Mouse (Mus musculus) midbrain, embryonic 10.5 days (tissue): ENCODE data around the gene Thrsp. TPM values are rescaled to one million over a fixed set of nuclear protein-coding genes. Genes with fewer than 3 reads are reported as not detected.

Source experiments
- DNase-seq: peaks from one replicate; pipeline ENCODE4 v3.0.0-alpha.2; 2017; ENCODE audit warnings: low spot score
- H3K27ac ChIP-seq: fragments of 300-500 bp; sonication (generic); replicated peaks from 2 replicates; pipeline ENCODE4 v1.5.1; 2016; ENCODE audit warnings: mild to moderate bottlenecking
- H3K27me3 ChIP-seq: fragments of 300-500 bp; sonication (generic); 2 replicates; pipeline ENCODE4 v1.6.1; 2016; ENCODE audit warnings: low read depth, mild to moderate bottlenecking; ENCODE audit not compliant: poor library complexity, severe bottlenecking
- H3K36me3 ChIP-seq: fragments of 300-500 bp; sonication (generic); 2 replicates; pipeline ENCODE4 v1.6.1; 2016; ENCODE audit warnings: mild to moderate bottlenecking, moderate library complexity
- H3K4me1 ChIP-seq: fragments of 300-500 bp; sonication (generic); 2 replicates; pipeline ENCODE4 v1.6.1; 2016
- H3K4me3 ChIP-seq: fragments of 300-500 bp; sonication (generic); 2 replicates; pipeline ENCODE4 v1.5.1; 2016; ENCODE audit warnings: mild to moderate bottlenecking, moderate library complexity
- H3K9me3 ChIP-seq: fragments of 300-500 bp; sonication (generic); replicated peaks from 2 replicates; pipeline ENCODE4 v1.6.1; 2016; ENCODE audit warnings: mild to moderate bottlenecking
- WGBS: fragments of 180-500 bp; shearing (Covaris S2); methylation state at CpG from one replicate; pipeline ENCODE4 v1.1.7; 2016; 5-methylcytosine and 5-hydroxymethylcytosine counted together
- polyA plus RNA-seq: library from polyadenylated mRNA; unstranded; fragments of >200 nt; fragmentation: Nextera tagmentation; extraction: Ambion mirVana; gene quantifications from 2 replicates; pipeline ENCODE4 v1.2.1, GENCODE M21; 2016

Thrsp gene
- polyA plus RNA-seq, 1 experiment from 2014 or later, result 0.51 TPM

DNA sequence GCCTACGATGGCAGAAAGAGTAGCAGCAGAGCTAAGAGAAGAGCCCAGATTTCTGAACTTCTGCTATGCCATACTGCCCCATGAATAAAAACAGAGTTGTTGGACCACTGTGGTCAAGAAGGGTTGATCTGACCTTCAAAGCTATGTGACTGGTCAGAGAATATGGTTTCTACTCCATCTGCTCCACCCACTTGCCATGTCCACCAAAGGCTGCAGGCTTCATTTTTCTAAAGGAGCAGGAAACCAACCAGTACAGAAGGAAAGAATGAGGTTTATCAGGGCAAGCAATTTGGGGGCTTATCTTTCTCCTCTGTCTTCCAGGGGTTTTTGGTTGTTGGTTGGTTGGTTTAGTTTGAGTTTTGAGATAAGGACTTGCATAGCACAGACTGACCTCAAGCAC lies 3.5 kb downstream of the Thrsp start:
- H3K36me3 ChIP-seq, result peaks cover 38% of the 10 kb centered on the region
- no peak for DNase-seq
- WGBS, result 97% methylated on average over 1 of the region's 1 CpGs
- H3K4me3 ChIP-seq, result no peak overlapping the region
- H3K27ac ChIP-seq, result no peak overlapping the region
- H3K27me3 ChIP-seq, result no peaks in the 10 kb centered on the region
- H3K9me3 ChIP-seq, result no peaks in the 10 kb centered on the region
- H3K4me1 ChIP-seq, result peaks cover 5% of the 10 kb centered on the region; the same call in 1 of the 2 replicates

DNA sequence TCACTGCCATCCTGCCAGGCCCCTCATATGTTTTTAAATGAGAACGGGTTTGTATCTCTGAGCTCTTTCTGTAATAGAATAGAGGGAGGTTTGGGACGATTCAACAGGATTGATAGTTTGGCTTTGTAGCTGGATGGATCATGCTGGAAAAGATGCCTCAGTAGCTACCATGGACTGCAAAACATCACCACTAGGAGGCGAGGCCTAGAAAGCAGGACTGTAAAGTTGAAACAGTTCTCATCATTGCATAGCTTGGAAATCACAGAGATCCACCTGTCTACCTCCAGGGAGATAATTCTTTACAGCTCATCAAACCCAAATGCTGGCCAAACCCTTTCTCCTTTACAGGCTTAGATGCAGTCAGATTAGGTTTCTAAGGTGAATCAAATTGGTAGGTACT lies 6.0 kb downstream of the Thrsp start:
- WGBS, result 78% methylated on average over 3 of the region's 3 CpGs

DNA sequence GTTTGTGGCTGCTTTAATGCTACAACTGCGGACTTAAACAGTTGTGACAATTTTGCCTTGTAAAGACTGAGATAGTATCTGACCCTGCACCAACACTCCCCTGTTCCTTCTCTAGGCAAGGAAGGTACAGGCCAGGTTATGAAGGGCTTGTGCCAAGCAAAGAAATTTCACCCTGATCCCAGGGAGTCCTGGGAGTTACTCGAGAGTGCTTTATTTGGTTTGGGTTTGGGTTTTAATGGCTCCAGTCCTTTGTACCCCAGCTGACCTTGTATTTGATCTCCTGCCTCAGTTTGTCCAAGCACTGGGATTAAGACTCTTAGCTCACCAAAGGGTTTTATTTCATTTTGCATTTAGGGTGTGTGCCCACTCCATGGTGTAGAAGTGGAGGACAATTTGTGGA lies 6.4 kb downstream of the Thrsp start:
- Histone ChIP-seq H3K4me3 (no peak overlapping the region), H3K27ac (no peak overlapping the region), H3K36me3 (peaks cover 64% of the 10 kb centered on the region), H3K9me3 (no peaks in the 10 kb centered on the region), H3K27me3 (no peaks in the 10 kb centered on the region), H3K4me1 (no peaks in the 10 kb centered on the region)
- WGBS, result 93% methylated on average over 2 of the region's 2 CpGs
- DNase-seq, result no peak

More for the DNA sequence above, 6.0 kb downstream of the Thrsp start:
- Histone ChIP-seq H3K27ac (no peak overlapping the region), H3K36me3 (peaks cover 61% of the 10 kb centered on the region), H3K9me3 (no peaks in the 10 kb centered on the region), H3K4me1 (no peaks in the 10 kb centered on the region), H3K4me3 (no peak overlapping the region), H3K27me3 (no peaks in the 10 kb centered on the region)
- DNase-seq, result no peak

DNA sequence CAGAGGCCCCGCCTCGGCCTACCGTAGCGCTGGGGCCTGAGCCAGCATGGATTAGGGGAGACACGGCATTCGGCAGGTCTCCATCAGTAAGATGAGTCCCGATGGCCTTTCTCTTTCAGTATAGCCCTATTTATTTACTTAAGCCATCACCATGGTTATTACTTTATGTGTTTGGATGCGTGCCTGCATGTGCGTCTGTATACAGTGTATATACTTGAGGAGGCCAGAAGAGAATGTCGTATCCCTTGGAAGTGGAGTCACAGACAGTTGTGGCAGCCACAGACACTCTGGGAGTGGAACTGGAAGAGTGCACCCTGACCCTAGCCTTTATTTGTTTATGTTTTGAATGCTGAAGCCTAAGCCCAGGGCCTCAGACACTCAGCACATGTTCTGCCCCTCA lies 10.4 kb downstream of the Thrsp start:
- H3K36me3 ChIP-seq, result peaks cover 84% of the 10 kb centered on the region
- no peak for DNase-seq
- no peaks in the 10 kb centered on the region; the same call in 1 of the 2 replicates for H3K9me3 ChIP-seq
- H3K4me1 ChIP-seq, result no peaks in the 10 kb centered on the region
- H3K27me3 ChIP-seq, result no peaks in the 10 kb centered on the region
- H3K27ac ChIP-seq, result no peak overlapping the region
- 91% methylated on average over 10 of the region's 10 CpGs for WGBS
- no peak overlapping the region for H3K4me3 ChIP-seq

DNA sequence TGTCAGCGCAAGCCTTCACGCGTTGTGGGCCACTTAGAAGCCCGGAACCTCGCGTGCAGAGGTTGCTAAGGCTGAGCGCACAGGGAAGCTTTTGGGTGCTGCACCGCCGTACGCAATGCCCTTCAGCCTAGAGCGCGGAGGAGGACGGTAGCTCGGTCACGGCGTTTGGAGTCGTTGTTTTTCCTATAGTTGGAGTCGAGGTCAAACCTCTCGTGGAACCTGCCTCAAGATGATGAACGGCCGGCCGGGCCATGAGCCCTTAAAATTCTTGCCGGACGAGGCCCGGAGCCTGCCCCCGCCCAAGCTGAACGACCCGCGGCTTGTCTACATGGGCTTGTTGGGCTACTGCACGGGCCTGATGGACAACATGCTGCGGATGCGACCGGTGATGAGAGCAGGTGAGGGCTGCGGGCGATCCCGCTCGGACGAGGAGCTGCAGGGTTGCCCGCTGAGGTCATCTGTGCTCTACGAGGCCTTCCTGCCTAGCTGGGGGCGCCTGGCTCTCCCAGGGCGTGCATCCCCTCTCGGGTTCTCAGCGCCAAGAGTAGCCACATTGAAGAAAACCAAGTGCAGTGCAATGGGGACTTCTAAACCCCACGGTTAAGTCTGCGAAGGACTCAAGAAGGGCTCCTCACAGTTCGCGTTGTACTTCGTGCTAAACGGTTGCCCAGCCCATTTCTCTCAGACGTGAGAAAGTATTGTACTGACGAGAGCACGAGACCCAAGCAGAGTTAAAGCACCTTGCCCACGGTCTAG lies 17.4 kb downstream of the Thrsp start, which contains the start of gene Ndufc2:
TSS of gene Ndufc2 (plus strand) at position 44 of the 756 bp plus-strand sequence.
- Histone ChIP-seq H3K4me1 (peaks cover 26% of the 10 kb centered on the region), H3K36me3 (peaks cover 34% of the 10 kb centered on the region), H3K27me3 (no peaks in the 10 kb centered on the region), H3K9me3 (no peaks in the 10 kb centered on the region; the same call in 1 of the 2 replicates), H3K4me3 (peak within 1 kb of the TSS; percentile 87), H3K27ac (peak within 1 kb of the TSS; percentile 93)
- WGBS, result 2% methylated on average over 54 of the region's 54 CpGs
- peak; percentile 82 for DNase-seq

DNA sequence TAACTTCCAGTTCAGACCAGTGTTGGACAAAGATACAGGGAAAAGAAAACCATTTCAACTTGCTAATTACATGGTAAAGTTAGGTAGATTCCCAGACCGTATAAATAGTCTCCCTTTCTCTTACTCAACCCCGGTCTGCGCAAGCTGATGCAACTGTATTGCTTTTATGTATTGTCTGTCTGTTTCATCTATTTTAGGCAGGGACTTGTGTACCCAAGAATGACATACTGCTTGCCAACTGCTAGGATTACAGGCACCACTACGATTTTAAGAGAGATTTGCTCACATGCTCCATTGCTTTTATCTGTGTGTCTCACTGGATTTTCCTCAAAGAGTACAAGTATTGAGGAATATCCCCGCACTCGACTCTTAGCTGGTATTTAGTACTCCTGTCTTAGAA lies 18.6 kb downstream of the Thrsp start:
- H3K27ac ChIP-seq, result no peak overlapping the region
- DNase-seq, result no peak
- no peak overlapping the region for H3K4me3 ChIP-seq
- H3K4me1 ChIP-seq, result peaks cover 26% of the 10 kb centered on the region
- no peaks in the 10 kb centered on the region; the same call in 1 of the 2 replicates for H3K9me3 ChIP-seq
- 92% methylated on average over 6 of the region's 6 CpGs for WGBS
- H3K36me3 ChIP-seq, result peaks cover 29% of the 10 kb centered on the region
- H3K27me3 ChIP-seq, result no peaks in the 10 kb centered on the region

DNA sequence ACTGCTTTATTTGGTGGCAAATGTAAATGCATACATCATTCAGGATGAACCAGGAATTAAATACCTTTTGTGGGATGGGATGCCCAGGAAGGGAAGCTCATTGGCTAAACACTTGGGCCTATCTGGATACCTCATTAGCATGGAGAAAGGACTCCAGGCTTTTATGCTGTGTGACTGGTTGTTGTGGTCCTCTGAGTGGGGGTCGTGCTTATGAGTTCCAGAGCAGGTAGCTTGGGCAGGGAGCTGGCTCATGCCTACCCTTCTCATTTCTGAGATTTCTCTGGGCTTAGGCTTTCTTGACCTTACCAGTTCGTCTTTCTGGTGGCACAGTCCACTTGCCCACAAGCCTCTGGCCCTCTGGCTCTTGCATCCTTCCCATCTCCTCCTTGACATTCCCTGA lies 23.2 kb downstream of the Thrsp start:
- Histone ChIP-seq H3K4me1 (peaks cover 4% of the 10 kb centered on the region; the same call in 1 of the 2 replicates), H3K4me3 (no peak overlapping the region), H3K9me3 (no peaks in the 10 kb centered on the region), H3K27ac (no peak overlapping the region), H3K36me3 (peaks cover 42% of the 10 kb centered on the region), H3K27me3 (no peaks in the 10 kb centered on the region)
- DNase-seq, result no peak
- 76% methylated on average over 2 of the region's 2 CpGs for WGBS

DNA sequence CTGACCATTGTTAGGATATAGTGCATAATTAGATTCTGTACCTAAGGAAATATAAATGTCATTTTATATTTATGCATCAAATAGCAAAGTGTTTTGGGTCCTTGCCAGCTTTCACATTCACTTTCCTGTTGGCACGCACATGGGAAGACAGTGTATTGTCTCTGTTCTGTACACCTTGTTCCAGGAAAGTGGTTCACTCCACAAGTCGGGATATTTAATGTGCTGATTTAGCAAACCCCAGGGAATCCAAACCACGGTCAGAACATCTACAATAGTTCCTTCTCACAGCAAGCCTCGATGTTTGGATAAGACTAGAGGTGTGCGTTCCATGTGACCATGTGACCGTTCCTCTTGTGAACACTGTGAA lies 25.5 kb downstream of the Thrsp start:
- Histone ChIP-seq H3K4me1 (peaks cover 3% of the 10 kb centered on the region; the same call in 1 of the 2 replicates), H3K36me3 (peaks cover 66% of the 10 kb centered on the region), H3K27ac (no peak overlapping the region), H3K27me3 (no peaks in the 10 kb centered on the region), H3K4me3 (no peak overlapping the region), H3K9me3 (no peaks in the 10 kb centered on the region)
- DNase-seq, result no peak
- 94% methylated on average over 6 of the region's 6 CpGs for WGBS

DNA sequence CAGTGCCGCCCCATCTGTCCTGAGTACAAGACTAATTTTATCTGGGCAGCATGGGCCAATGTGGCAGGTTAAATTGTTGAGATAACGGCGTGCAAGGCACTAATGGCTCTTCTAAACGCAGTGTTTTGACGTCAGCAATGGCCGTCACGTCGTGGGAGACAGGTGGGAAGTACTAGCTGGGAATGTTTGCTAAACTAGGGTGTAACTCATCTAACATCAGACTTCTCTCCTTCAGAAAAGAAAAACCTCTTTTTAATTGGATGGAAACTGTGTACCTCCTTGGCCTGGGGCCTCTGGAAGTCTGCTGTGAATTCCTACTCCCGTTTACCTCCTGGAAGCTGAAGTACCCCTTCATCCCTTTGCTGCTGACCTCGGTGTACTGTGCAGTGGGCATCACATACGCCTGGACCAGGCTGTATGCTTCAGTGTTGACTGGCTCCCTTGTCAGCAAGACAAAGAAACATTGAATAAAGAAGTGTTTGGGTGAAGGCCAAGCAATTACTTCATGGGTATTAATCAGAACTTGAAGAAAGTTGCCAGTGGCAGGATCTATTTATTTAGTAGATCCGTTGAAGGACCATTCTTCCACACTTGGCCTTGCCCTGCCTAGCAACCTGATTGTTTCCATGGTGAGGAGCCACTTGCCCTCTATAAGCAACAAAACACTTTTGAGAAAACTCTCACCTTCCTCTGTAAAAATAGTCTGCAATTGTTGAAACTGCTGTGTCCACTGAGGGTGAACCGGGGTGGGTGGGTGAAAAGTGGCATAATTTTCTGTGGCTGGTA lies 26.0 kb downstream of the Thrsp start:
- DNase-seq, result no peak

DNA sequence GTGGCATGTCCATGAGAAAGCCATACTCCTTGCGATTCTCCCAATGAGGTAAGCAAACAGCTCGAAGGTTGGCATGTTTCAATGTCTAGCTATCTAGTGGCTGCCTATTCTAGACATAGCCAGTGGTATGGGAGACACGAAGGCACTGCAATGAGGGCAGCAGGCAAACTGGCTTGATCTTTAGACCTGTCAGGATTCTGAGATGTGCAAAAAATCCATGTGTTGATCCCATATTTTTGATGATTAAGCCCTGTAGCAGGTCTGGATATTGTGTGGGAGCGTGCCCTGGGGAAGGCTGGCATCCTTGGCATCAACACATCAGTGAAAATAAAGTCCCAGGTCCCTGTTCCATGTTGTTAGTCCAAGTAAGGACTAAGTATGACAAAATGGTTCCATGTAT lies 29.0 kb downstream of the Thrsp start:
- Histone ChIP-seq H3K27ac (no peak overlapping the region), H3K4me3 (no peak overlapping the region), H3K27me3 (no peaks in the 10 kb centered on the region), H3K36me3 (peaks cover 100% of the 10 kb centered on the region), H3K4me1 (no peaks in the 10 kb centered on the region), H3K9me3 (no peaks in the 10 kb centered on the region)
- no peak for DNase-seq
- 93% methylated on average over 4 of the region's 4 CpGs for WGBS

More for the DNA sequence above, 26.0 kb downstream of the Thrsp start:
- Histone ChIP-seq H3K27me3 (no peaks in the 10 kb centered on the region), H3K4me3 (no peak overlapping the region), H3K9me3 (no peaks in the 10 kb centered on the region), H3K4me1 (peaks cover under 1% of the 10 kb centered on the region; the same call in 1 of the 2 replicates), H3K27ac (no peak overlapping the region), H3K36me3 (peaks cover 71% of the 10 kb centered on the region)
- 91% methylated on average over 13 of the region's 13 CpGs for WGBS

DNA sequence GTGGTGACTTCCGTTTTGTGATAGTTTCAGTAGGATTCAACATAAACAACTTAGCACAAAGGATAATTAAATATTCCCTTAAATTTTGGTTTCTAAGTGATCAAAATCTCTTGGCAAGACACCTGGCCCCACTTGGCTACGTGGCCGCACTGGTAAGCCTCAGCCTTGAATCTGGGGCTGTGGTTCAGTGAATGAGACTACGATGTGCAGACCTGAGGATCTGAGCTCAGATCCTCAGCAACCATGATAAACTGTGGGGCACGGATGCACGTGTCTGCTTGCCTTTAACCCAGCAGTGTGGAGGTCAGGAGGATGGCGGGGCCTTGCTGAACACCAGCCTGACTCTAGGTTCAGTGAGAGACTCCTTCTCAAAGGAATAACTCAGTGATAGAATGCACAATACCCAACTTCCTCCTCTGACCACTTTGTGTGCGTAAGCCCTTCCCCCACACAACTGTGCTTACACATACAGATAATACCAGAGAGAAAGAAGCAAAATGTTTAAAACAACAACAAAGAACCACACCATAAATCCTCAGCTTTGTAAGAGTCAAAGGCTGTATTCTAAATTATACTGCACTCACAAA lies 29.9 kb downstream of the Thrsp start:
- Histone ChIP-seq H3K27me3 (no peaks in the 10 kb centered on the region), H3K9me3 (no peaks in the 10 kb centered on the region), H3K36me3 (peaks cover 100% of the 10 kb centered on the region), H3K27ac (no peak overlapping the region), H3K4me3 (no peak overlapping the region), H3K4me1 (no peaks in the 10 kb centered on the region)
- 93% methylated on average over 8 of the region's 8 CpGs for WGBS
- no peak for DNase-seq

DNA sequence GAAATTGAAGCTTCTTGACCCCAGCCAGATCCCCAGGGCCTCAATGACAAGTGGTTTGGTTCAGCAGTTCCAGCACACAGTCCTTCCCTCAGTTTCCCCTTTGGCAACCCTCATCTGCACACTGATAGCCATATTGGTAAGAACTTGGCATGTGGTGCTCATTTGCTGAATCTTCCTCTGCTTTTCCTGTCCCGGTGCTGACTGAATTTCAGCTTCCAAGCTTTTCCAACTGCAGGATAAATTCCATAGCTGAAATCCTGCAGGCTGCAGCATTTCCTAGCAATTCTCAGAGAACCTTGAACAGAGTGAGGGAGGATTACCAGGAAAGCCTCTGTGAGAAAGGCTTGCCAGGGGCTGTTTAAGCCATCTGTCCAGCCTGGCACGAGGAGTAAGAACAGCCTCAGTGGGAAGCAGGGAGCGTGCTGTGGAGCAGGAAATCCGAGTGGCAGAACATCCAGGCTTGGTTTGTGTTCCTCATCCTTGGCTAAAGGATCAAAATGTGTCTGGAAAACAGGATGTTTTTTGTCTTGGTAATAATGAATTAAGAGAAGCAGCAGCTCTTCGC lies 30.6 kb downstream of the Thrsp start:
- Histone ChIP-seq H3K27me3 (no peaks in the 10 kb centered on the region), H3K9me3 (no peaks in the 10 kb centered on the region), H3K4me3 (no peak overlapping the region), H3K4me1 (no peaks in the 10 kb centered on the region), H3K27ac (no peak overlapping the region), H3K36me3 (peaks cover 100% of the 10 kb centered on the region)
- 96% methylated on average over 5 of the region's 5 CpGs for WGBS
- no peak for DNase-seq
